Mouse (Mus musculus): ENCODE data around the gene Olfr884.

The Olfr884 gene

DNA sequence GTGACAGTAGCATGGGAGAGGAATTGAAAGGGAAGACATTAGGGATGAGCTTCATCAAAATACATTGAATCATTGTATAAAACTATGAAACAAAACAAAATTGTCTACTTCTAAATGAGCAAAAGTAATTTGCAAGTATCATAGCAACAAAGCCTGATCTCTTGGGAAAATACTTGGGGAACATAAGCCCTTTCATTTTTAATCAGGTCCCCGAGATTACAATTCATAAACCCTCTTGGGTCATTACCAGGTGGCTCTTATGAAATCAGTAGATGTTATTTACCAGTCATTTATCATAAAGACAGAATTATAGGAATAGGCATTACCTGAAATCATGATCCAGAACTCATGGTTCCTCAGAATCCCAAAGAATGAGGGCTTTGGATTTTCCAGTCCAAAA lies at the start of gene Olfr884:
Gene Olfr884, plus strand, starts transcription at position 301 of the 400 bp plus-strand sequence.
- DNase-seq (ENCODE audit: low spot score in 2 of 2): no peak

- DNase-seq (ENCODE audit: low spot score in 2 of 2): no peak
Measured at GRCm38 (mm10) chr9:37998581-37999204, 47.7 kb upstream of the Olfr884 start.

DNA sequence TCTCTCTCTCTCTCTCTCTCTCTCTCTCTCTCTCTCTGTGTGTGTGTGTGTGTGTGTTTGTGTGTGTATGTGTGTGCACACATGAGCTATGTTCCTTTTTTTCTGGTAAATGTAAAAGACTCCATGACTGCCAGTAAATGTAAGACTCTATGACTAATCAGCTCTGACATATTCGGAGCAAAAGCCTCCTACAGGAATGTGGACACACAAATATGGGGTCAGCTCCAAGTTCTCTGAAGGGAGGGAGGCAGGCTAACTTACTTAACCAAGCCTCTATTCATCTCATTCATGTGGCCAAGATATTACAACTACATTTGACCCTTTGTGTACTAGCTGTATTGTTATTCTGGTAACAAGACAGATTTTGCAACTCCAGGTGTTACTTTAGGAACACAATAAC lies 46.3 kb upstream of the Olfr884 start:
- DNase-seq (ENCODE audit: low spot score in 2 of 2): no peak

GRCm38 (mm10) chr9:38025508-38025907 lies 20.8 kb upstream of the Olfr884 start, which contains the start of gene Olfr883:
Gene Olfr883, plus strand, starts transcription at chr9:38025808.
- DNase-seq (ENCODE audit: low spot score in 2 of 2): no peak

GRCm38 (mm10) chr9:38061022-38061421 lies 14.7 kb downstream of the Olfr884 start, which contains the start of gene Olfr885:
Gene Olfr885, plus strand, starts transcription at chr9:38061322.
- no peak for DNase-seq (ENCODE audit: low spot score in 2 of 2)

DNA sequence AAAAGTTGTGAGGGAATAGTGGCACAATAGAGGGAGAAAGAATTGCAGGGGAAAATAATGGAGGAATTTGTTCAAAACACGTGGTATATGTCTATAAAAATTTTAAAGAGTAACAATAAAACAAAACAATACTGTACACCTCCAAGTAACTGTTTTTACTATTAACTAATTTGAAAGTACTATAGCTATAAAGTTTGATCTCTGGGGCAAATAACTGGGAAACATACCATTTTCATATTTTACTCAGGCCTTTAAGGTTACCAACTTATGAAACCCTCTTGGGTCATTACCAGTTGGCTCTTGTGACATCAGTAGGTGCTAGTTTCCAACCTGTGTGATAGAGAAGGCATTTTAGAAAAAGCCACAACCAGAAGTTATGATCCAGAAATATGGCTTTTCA lies 37.4 kb downstream of the Olfr884 start, which contains the start of gene Olfr887:
Gene Olfr887, plus strand, starts transcription at position 301 of the 400 bp plus-strand sequence.
- DNase-seq (ENCODE audit: low spot score in 2 of 2): no peak

Data from spleen, postnatal 14 days (tissue).